Mouse (Mus musculus) spleen, adult 2 months (tissue): Measurements from ENCODE around the gene Apol10a.
"Not testable (repeated sequence)": the region's sequence is repeated elsewhere in the genome, so short reads cannot be mapped to it uniquely, and the experiment has no call there.

ENCODE experiments used
- CTCF ChIP-seq: fragments of 200-500 bp; IDR thresholded peaks from 2 replicates; pipeline ENCODE4 v1.5.1; 2011; ENCODE audit warnings: mild to moderate bottlenecking, inconsistent platforms; ENCODE audit not compliant: insufficient read depth, insufficient read length, insufficient replicate concordance; ENCODE audit errors: extremely low read depth
- POLR2A ChIP-seq: fragments of 200-500 bp; IDR thresholded peaks from 2 replicates; pipeline ENCODE4 v1.6.1; 2011; ENCODE audit warnings: low read depth, low read length, inconsistent platforms

DNA sequence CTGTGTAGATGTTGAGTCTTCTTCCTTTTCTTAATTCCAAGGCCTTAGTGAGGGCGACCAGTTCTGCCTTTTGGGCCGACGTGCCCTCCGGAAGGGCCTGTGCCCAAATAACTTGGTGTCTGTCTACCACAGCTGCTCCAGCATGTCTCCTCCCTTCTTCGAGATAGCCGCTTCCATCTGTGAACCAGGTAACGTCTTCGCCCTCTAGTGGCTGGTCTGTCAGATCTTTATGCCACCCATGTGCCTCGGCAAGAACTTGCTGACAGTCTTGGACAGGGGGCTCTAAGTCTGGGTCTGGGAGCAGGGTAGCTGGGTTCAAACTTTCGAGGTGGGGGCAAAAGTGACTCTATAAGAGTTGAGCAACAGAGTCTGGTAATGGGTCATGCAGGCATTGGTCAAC lies 26.9 kb upstream of the Apol10a start:
- not testable (repeated sequence) for TF ChIP-seq POLR2A, CTCF
